Mouse (Mus musculus) liver, adult 2 months (tissue): ENCODE measurements around the gene Siva1.

ENCODE experiments used
- CTCF ChIP-seq: fragments of 200-500 bp; IDR thresholded peaks from 2 replicates; pipeline ENCODE4 v1.5.1; 2011; ENCODE audit warnings: low read depth, low read length, control low read depth
- POLR2A ChIP-seq: fragments of 200-500 bp; IDR thresholded peaks from 2 replicates; pipeline ENCODE4 v1.6.1; 2011; ENCODE audit warnings: low read length, control low read depth; ENCODE audit not compliant: insufficient read depth; ENCODE audit errors: extremely low read depth

DNA sequence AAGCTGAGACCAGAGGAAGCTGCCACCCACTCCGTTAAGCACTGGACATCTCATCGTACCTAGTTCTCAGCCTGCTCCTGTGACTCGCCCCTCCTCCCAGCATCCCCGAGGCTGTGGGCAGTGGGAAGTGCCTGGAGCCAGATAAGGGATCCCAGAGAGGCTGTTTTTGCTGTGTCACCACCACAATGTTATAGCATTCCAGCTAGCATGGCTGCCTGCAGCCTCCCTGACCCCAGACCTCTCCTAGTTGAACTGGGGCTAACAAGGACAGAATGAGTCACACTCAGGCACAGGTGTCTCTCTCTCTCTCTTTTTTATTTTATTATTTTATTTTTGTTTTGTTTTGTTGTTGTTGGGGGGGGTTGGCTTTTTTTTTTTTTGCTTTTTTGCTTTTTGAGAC is 45.3 kb upstream of the Siva1 start:
- TF ChIP-seq CTCF (no peak), POLR2A (no peak)
